Mouse (Mus musculus) embryonic facial prominence, embryonic 11.5 days (tissue): ENCODE data around the gene Rab4b. TPM values are rescaled to one million over a fixed set of nuclear protein-coding genes. Genes with fewer than 3 reads are reported as not detected.

ENCODE experiments used
- ATAC-seq: fragments of 200-750 bp; cut with Nextera tagmentation; replicated peaks from 2 replicates; pipeline ENCODE4 v1.8.0; 2017; ENCODE audit warnings: low read depth; ENCODE audit not compliant: insufficient number of reproducible peaks, low FRiP score, low TSS enrichment
- DNase-seq: peaks from one replicate; pipeline ENCODE4 v3.0.0-alpha.2; 2015; ENCODE audit warnings: low spot score
- H3K27ac ChIP-seq: fragments of 300-500 bp; sonication (generic); replicated peaks from 2 replicates; pipeline ENCODE4 v1.5.1; 2014; ENCODE audit warnings: mild to moderate bottlenecking, low read depth, low read length, control low read depth
- H3K27me3 ChIP-seq: fragments of 300-500 bp; sonication (generic); 2 replicates; pipeline ENCODE4 v1.6.1; 2014; ENCODE audit warnings: mild to moderate bottlenecking, low read length, moderate library complexity, mixed read lengths; ENCODE audit not compliant: control insufficient read depth, insufficient read depth
- H3K36me3 ChIP-seq: fragments of 300-500 bp; sonication (generic); replicated peaks from 2 replicates; pipeline ENCODE4 v1.6.1; 2014; ENCODE audit warnings: low read depth, mild to moderate bottlenecking, low read length, moderate library complexity, mixed read lengths; ENCODE audit not compliant: control insufficient read depth, insufficient read depth
- H3K4me1 ChIP-seq: fragments of 300-500 bp; sonication (generic); 2 replicates; pipeline ENCODE4 v1.6.1; 2014; ENCODE audit warnings: low read length, mixed read lengths; ENCODE audit not compliant: control insufficient read depth, insufficient read depth
- H3K4me2 ChIP-seq: fragments of 300-500 bp; sonication (generic); 2 replicates; pipeline ENCODE4 v1.6.1; 2014; ENCODE audit warnings: low read depth, mild to moderate bottlenecking, control low read depth, low read length, moderate library complexity
- H3K4me3 ChIP-seq: fragments of 300-500 bp; sonication (generic); 2 replicates; pipeline ENCODE4 v1.5.1; 2014; ENCODE audit warnings: low read depth, low read length, control low read depth
- H3K9ac ChIP-seq: fragments of 300-500 bp; sonication (generic); replicated peaks from 2 replicates; pipeline ENCODE4 v1.6.1; 2014; ENCODE audit warnings: mild to moderate bottlenecking, control low read depth, low read length
- H3K9me3 ChIP-seq: fragments of 300-500 bp; sonication (generic); replicated peaks from 2 replicates; pipeline ENCODE4 v1.6.1; 2016; ENCODE audit warnings: mild to moderate bottlenecking, low read length, inconsistent platforms, mixed read lengths; ENCODE audit not compliant: control insufficient read depth
- WGBS: fragments of 180-500 bp; shearing (Covaris S2); extraction: QIAGEN DNeasy Blood & Tissue Kit; methylation state at CpG from one replicate; pipeline ENCODE4 v1.1.7; 2014; 5-methylcytosine and 5-hydroxymethylcytosine counted together
- microRNA counts: library from miRNA; unstranded; fragments of <30 nt; microRNA quantifications from one replicate; lab custom pipeline; 2016
- microRNA-seq: library from miRNA; unstranded; fragments of <30 nt; microRNA quantifications from one replicate; pipeline ENCODE4, GENCODE M21; 2016; ENCODE audit warnings: borderline number of aligned reads
- polyA plus RNA-seq: library from polyadenylated mRNA; unstranded; fragments of >200 nt; fragmentation: Nextera tagmentation; extraction: Ambion mirVana; gene quantifications from 2 replicates; pipeline ENCODE4 v1.2.1, GENCODE M21; 2014

The Rab4b gene
- polyA plus RNA-seq, 1 experiment from 2014 or later: 49.3 TPM

GRCm38 (mm10) chr7:27128162-27128561 lies 50.5 kb downstream of the Rab4b start:
- H3K36me3 ChIP-seq: no peaks in the 10 kb centered on the region
- H3K4me1 ChIP-seq: no peaks in the 10 kb centered on the region
- peak; percentile 36 for DNase-seq
- no peak overlapping the region for H3K9ac ChIP-seq
- WGBS: 51% methylated on average over 3 of the region's 3 CpGs
- ATAC-seq: 0 out of 2 replicates have a peak, but pooled peaks have one; percentile 26
- H3K4me3 ChIP-seq: no peak overlapping the region
- H3K27me3 ChIP-seq: no peaks in the 10 kb centered on the region
- no peak overlapping the region for H3K4me2 ChIP-seq
- no peaks in the 10 kb centered on the region for H3K9me3 ChIP-seq
- no peak overlapping the region for H3K27ac ChIP-seq

- DNase-seq (no peak), ATAC-seq (no peak)
- Histone ChIP-seq H3K9me3 (no peaks in the 10 kb centered on the region), H3K9ac (no peak overlapping the region), H3K4me3 (no peak overlapping the region), H3K36me3 (no peaks in the 10 kb centered on the region), H3K27ac (no peak overlapping the region), H3K4me1 (no peaks in the 10 kb centered on the region), H3K27me3 (no peaks in the 10 kb centered on the region), H3K4me2 (no peak overlapping the region)
- WGBS: 83% methylated on average over 4 of the region's 4 CpGs
These were observed 53.7 kb downstream of the Rab4b start for GRCm38 (mm10) chr7:27124969-27125368.

GRCm38 (mm10) chr7:27124305-27124832 lies 54.3 kb downstream of the Rab4b start:
- Histone ChIP-seq H3K36me3 (no peaks in the 10 kb centered on the region), H3K4me1 (no peaks in the 10 kb centered on the region), H3K27me3 (no peaks in the 10 kb centered on the region), H3K9ac (no peak overlapping the region), H3K4me3 (no peak overlapping the region), H3K9me3 (no peaks in the 10 kb centered on the region), H3K4me2 (no peak overlapping the region), H3K27ac (no peak overlapping the region)
- no peak for ATAC-seq
- WGBS: 75% methylated on average over 5 of the region's 5 CpGs
- no peak for DNase-seq

GRCm38 (mm10) chr7:27119676-27120075 lies 59.0 kb downstream of the Rab4b start, which contains the start of gene Cyp2f2:
TSS of gene Cyp2f2 (plus strand) at chr7:27119909.
- Histone ChIP-seq H3K27ac (no peak within 1 kb of the TSS), H3K4me1 (no peaks in the 10 kb centered on the region), H3K4me2 (no peak within 1 kb of the TSS), H3K4me3 (no peak within 1 kb of the TSS), H3K36me3 (no peaks in the 10 kb centered on the region), H3K27me3 (no peaks in the 10 kb centered on the region), H3K9me3 (no peaks in the 10 kb centered on the region), H3K9ac (no peak within 1 kb of the TSS)
- DNase-seq: no peak
- no peak for ATAC-seq

MicroRNAs within 50 kb of the gene (microRNA counts, 519-probe panel; counts per million panel counts)
- not detected for microRNA mmu-miR-1191 (lab: Ali Mortazavi, UCI)

Small RNA genes lying within 50 kb of the gene (microRNA-seq; reads per million reads assigned to microRNA genes)
- gene Mir1191 (3.3 reads per million), gene Mir3101 (1.4 reads per million)

Other genes starting within 250 kb of the Rab4b start
- gene Cyp2a22, start 239.5 kb downstream of the Rab4b start, polyA plus RNA-seq: not detected in 2 replicates
- gene Cyp2a12, start 149.8 kb downstream of the Rab4b start, polyA plus RNA-seq: not detected in 2 replicates
- gene Cyp2f2, start 59.0 kb downstream of the Rab4b start, polyA plus RNA-seq: not detected in 2 replicates
- 0.13 TPM in 1 of 2 replicates, not detected in the other for gene Cyp2t4, start 25.2 kb downstream of the Rab4b start, polyA plus RNA-seq
- gene Egln2, start 12.1 kb downstream of the Rab4b start, polyA plus RNA-seq: 33.3 and 36.5 TPM in 2 replicates
- gene Gm21983, start 2.2 kb upstream of the Rab4b start, polyA plus RNA-seq: not detected in 2 replicates
- gene Mia, start 2.3 kb upstream of the Rab4b start, polyA plus RNA-seq: 4.4 and 5.1 TPM in 2 replicates
- gene BC024978, start 16.9 kb upstream of the Rab4b start, polyA plus RNA-seq: 2.4 and 3.2 TPM in 2 replicates
- 355 and 379 TPM in 2 replicates for gene Snrpa, start 17.4 kb upstream of the Rab4b start, polyA plus RNA-seq
- 6.0 and 6.2 TPM in 2 replicates for gene Itpkc, start 49.8 kb upstream of the Rab4b start, polyA plus RNA-seq
- 14.4 and 14.9 TPM in 2 replicates for gene Coq8b, start 54.1 kb upstream of the Rab4b start, polyA plus RNA-seq
- gene Numbl, start 79.5 kb upstream of the Rab4b start, polyA plus RNA-seq: 9.5 and 11.2 TPM in 2 replicates
- 6.3 and 6.6 TPM in 2 replicates for gene Ltbp4, start 158.8 kb upstream of the Rab4b start, polyA plus RNA-seq
- gene Shkbp1, start 177.1 kb upstream of the Rab4b start, polyA plus RNA-seq: 50.2 and 57.5 TPM in 2 replicates
- gene Gm20479, start 178.5 kb upstream of the Rab4b start, polyA plus RNA-seq: 0.45 TPM in 1 of 2 replicates, not detected in the other